Mouse (Mus musculus) C2C12 (cell line): ENCODE measurements around the gene Slc13a3.

ENCODE experiments used
- CEBPB ChIP-seq: IDR thresholded peaks from one replicate; pipeline ENCODE4 v1.6.1; 2011; ENCODE audit warnings: low read depth, mild to moderate bottlenecking, control low read depth, moderate library complexity
- CTCF ChIP-seq: IDR thresholded peaks from one replicate; pipeline ENCODE4 v1.5.1; 2011; ENCODE audit not compliant: control insufficient read depth, insufficient read depth, insufficient read length
- MAX ChIP-seq: IDR thresholded peaks from one replicate; pipeline ENCODE4 v1.6.1; 2011; ENCODE audit warnings: mild to moderate bottlenecking, control low read depth
- MYOD1 ChIP-seq: IDR thresholded peaks from one replicate; pipeline ENCODE4 v1.6.1; 2011; ENCODE audit warnings: low read depth; ENCODE audit not compliant: control insufficient read depth, insufficient read length
- USF1 ChIP-seq: IDR thresholded peaks from one replicate; pipeline ENCODE4 v1.6.1; 2011; ENCODE audit warnings: low read depth, mild to moderate bottlenecking, control low read depth, moderate library complexity

DNA sequence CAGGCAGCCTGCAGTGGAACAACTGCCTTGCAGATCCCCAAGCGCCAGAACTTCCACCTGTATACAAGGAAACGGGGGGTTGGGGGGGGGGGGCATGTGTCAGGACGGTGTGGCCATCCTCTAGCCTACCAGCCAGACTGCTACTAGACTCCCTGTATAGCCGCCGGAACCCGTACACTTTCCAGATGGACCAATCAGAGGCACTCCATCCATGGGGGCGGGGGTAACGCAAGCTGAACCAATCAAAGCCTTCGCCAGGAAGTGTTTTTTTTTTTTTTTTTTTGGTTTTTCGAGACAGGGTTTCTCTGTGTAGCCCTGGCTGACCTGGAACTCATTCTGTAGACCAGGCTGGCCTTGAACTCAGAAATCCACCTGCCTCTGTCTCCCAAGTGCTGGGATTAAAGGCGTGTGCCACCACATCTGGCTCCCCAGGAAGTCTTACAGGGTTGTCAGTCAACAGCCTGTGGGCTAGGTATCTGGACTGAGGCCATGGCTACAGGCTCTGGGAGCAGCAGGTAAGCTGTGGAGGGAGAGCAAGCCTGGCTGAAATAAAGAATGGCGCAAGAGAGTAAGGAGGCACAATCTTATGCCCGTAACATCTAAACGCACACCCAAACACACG lies 74.8 kb downstream of the Slc13a3 start:
- no peak for TF ChIP-seq CTCF
- TF ChIP-seq CEBPB, result no peak
- no peak for TF ChIP-seq MAX
- no peak for TF ChIP-seq MYOD1
- TF ChIP-seq USF1, result no peak
